Mouse (Mus musculus) limb, embryonic 11.5 days (tissue): Measurements from ENCODE around the gene Gpi1. TPM values are rescaled to one million over a fixed set of nuclear protein-coding genes. Genes with fewer than 3 reads are reported as not detected.

Experiments
- ATAC-seq: fragments of 200-750 bp; cut with Nextera tagmentation; 2 replicates; pipeline ENCODE4 v1.8.0; 2017; ENCODE audit warnings: low read depth; ENCODE audit not compliant: insufficient number of reproducible peaks, low FRiP score, low TSS enrichment
- DNase-seq: peaks from one replicate; pipeline ENCODE4 v3.0.0-alpha.2; 2015; ENCODE audit warnings: low spot score
- H3K27ac ChIP-seq: fragments of 300-500 bp; sonication (generic); replicated peaks from 2 replicates; pipeline ENCODE4 v1.5.1; 2014; ENCODE audit warnings: low read depth, mild to moderate bottlenecking, low read length
- H3K27me3 ChIP-seq: fragments of 300-500 bp; sonication (generic); 2 replicates; pipeline ENCODE4 v1.6.1; 2014; ENCODE audit warnings: mild to moderate bottlenecking, low read length, mixed read lengths; ENCODE audit not compliant: control insufficient read depth, insufficient read depth
- H3K36me3 ChIP-seq: fragments of 300-500 bp; sonication (generic); 2 replicates; pipeline ENCODE4 v1.6.1; 2014; ENCODE audit warnings: mild to moderate bottlenecking, low read length, moderate library complexity, mixed read lengths; ENCODE audit not compliant: control insufficient read depth, insufficient read depth
- H3K4me1 ChIP-seq: fragments of 300-500 bp; sonication (generic); 2 replicates; pipeline ENCODE4 v1.6.1; 2014; ENCODE audit warnings: low read length, mixed read lengths; ENCODE audit not compliant: control insufficient read depth, insufficient read depth
- H3K4me2 ChIP-seq: fragments of 300-500 bp; sonication (generic); 2 replicates; pipeline ENCODE4 v1.6.1; 2014; ENCODE audit warnings: low read depth, mild to moderate bottlenecking, moderate library complexity; ENCODE audit not compliant: severe bottlenecking
- H3K4me3 ChIP-seq: fragments of 300-500 bp; sonication (generic); 2 replicates; pipeline ENCODE4 v1.5.1; 2014; ENCODE audit warnings: low read depth, low read length
- H3K9ac ChIP-seq: fragments of 300-500 bp; sonication (generic); 2 replicates; pipeline ENCODE4 v1.6.1; 2014; ENCODE audit warnings: mild to moderate bottlenecking, low read length
- H3K9me3 ChIP-seq: fragments of 300-500 bp; sonication (generic); 2 replicates; pipeline ENCODE4 v1.6.1; 2016; ENCODE audit warnings: low read length; ENCODE audit not compliant: control insufficient read depth
- WGBS: fragments of 180-500 bp; shearing (Covaris S2); extraction: QIAGEN DNeasy Blood & Tissue Kit; methylation state at CpG from one replicate; pipeline ENCODE4 v1.1.7; 2014; 5-methylcytosine and 5-hydroxymethylcytosine counted together
- polyA plus RNA-seq: library from polyadenylated mRNA; unstranded; fragments of >200 nt; fragmentation: Nextera tagmentation; extraction: Ambion mirVana; gene quantifications from 2 replicates; pipeline ENCODE4 v1.2.1, GENCODE M21; 2014

Gene Gpi1
- polyA plus RNA-seq, 1 experiment from 2014 or later: 291 TPM

DNA sequence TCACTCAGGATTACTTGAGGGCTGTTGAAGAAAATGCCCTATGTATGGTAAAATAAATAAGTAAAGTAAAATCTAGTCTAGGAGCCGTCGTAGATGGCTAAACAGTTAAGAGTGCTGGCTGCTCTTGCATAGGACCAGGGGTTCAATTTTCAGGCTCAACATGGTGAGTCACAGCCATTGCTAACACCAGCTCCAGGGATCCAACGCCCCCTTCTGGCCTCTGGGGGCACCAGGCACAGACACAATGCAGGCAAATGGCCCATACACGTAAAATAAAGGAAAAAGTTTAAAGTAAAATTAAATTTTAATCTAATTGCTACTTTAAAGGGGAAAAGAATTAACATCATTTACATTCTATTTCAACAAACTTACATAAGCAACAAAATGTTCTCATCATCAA lies 63.3 kb downstream of the Gpi1 start:
- Histone ChIP-seq H3K4me1 (0 out of 2 replicates have a peak, but pooled peaks cover 4% of the 10 kb centered on the region), H3K4me3 (0 out of 2 replicates have a peak overlapping the region, but pooled peaks have one; percentile 10), H3K9ac (no peak overlapping the region), H3K36me3 (peaks cover 16% of the 10 kb centered on the region; the same call in 1 of the 2 replicates), H3K9me3 (no peaks in the 10 kb centered on the region), H3K27me3 (no peaks in the 10 kb centered on the region), H3K27ac (no peak overlapping the region), H3K4me2 (no peak overlapping the region)
- 56% methylated on average over 4 of the region's 4 CpGs for WGBS
- peak; percentile 64 for DNase-seq
- no peak for ATAC-seq

DNA sequence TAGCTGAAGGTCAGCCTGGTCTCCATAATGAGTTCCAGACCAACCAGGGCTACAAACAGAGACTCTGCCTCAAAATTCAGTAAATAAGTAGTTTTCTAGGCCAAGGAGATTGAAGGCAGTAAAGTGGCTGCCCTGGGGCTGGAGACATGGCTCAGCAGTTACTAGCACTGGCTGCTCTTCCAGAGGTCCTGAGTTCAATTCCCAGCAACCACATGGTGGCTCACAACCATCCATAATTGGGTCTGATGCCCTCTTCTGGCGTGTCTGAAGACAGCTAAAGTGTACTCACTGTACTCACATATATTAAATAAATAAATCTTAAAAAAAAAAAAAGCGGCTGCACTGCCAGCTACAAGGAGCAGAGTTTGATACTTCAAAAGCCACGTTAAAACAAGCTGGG lies 64.1 kb downstream of the Gpi1 start:
- H3K9ac ChIP-seq: no peak overlapping the region

DNA sequence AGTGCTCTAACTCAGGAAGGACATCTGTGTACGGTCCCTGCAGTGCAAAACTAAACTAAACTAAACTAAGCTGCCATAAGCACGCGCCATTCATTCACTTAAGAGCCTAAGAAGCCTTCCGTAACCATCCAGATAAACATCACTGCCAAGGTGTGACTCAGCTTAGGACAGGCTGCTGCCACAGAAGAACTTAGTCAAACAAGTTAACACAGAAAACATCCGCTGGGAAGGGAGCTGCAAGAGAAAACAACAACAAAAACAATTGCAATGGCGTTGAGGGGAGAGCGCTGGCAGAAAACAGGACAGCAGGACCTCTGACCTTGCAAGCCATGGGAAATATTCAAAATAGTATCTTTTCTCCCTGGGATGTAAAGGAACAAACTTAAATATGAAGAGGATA lies 65.5 kb downstream of the Gpi1 start:
- Histone ChIP-seq H3K4me2 (no peak overlapping the region), H3K36me3 (peaks cover 29% of the 10 kb centered on the region), H3K4me1 (0 out of 2 replicates have a peak, but pooled peaks cover 4% of the 10 kb centered on the region), H3K9me3 (no peaks in the 10 kb centered on the region), H3K9ac (no peak overlapping the region), H3K27me3 (no peaks in the 10 kb centered on the region), H3K27ac (no peak overlapping the region), H3K4me3 (no peak overlapping the region)
- 95% methylated on average over 7 of the region's 7 CpGs for WGBS
- no peak for DNase-seq
- no peak for ATAC-seq

More for the DNA sequence above, 64.1 kb downstream of the Gpi1 start:
- 0 out of 2 replicates have a peak, but pooled peaks cover 4% of the 10 kb centered on the region for H3K4me1 ChIP-seq
- no peak overlapping the region for H3K27ac ChIP-seq
- no peaks in the 10 kb centered on the region for H3K27me3 ChIP-seq
- DNase-seq (no peak), ATAC-seq (no peak)
- H3K4me2 ChIP-seq: no peak overlapping the region
- peaks cover 25% of the 10 kb centered on the region for H3K36me3 ChIP-seq
- H3K4me3 ChIP-seq: no peak overlapping the region
- no peaks in the 10 kb centered on the region for H3K9me3 ChIP-seq
- 89% methylated on average over 3 of the region's 3 CpGs for WGBS

DNA sequence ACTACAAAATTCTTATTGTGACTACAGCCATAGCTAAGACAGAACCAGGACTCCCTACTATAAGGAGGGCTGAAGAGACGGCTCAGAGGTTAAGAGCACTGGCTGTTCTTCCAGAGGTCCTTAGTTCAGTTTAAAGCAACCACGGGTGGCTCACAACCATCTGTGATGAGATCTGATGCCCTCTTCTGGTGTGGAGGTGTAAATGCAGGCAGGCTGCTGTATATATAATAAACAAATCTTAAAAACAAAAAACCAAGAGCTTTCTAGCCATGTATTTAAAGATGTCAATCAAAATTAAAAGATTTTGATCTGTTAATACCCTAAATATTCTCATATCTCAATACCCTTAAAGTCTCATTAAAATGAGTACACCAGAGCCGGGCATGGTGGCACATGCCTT lies 71.0 kb downstream of the Gpi1 start:
- no peaks in the 10 kb centered on the region for H3K9me3 ChIP-seq
- H3K27ac ChIP-seq: no peak overlapping the region
- H3K36me3 ChIP-seq: peaks cover 59% of the 10 kb centered on the region
- no peaks in the 10 kb centered on the region for H3K4me1 ChIP-seq
- no peak for DNase-seq
- ATAC-seq: no peak
- no peaks in the 10 kb centered on the region for H3K27me3 ChIP-seq
- WGBS: 90% methylated on average over 3 of the region's 3 CpGs
- no peak overlapping the region for H3K4me3 ChIP-seq
- no peak overlapping the region for H3K4me2 ChIP-seq
- H3K9ac ChIP-seq: no peak overlapping the region

DNA sequence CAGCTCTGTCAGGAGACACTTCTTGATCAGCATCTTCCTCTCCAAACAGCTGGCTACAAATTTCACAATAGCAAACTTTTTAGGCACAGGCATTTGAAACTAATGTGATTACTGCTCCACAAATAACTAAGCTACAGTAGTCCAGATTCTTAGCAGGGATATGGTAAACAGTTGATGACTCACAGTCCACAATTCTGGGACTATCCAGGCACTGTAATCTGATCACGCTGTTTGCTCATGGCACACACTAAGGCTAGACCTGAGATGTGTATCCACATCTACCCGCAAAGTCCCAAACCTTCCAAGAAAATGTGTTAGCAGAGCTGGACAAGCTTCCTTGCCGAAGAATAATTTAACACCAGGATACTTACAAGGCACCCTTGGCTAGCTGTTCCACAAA lies 72.1 kb downstream of the Gpi1 start:
- DNase-seq (no peak), ATAC-seq (no peak)
- Histone ChIP-seq H3K27ac (no peak overlapping the region), H3K4me3 (no peak overlapping the region), H3K27me3 (no peaks in the 10 kb centered on the region), H3K9me3 (no peaks in the 10 kb centered on the region), H3K4me1 (no peaks in the 10 kb centered on the region), H3K9ac (no peak overlapping the region), H3K4me2 (no peak overlapping the region), H3K36me3 (peaks cover 59% of the 10 kb centered on the region)
- 95% methylated on average over 3 of the region's 3 CpGs for WGBS

Other genes starting within 250 kb of the Gpi1 start
- gene Scgb2b27, start 216.4 kb downstream of the Gpi1 start, polyA plus RNA-seq: not detected in 2 replicates
- gene Scgb1b27, start 208.9 kb downstream of the Gpi1 start, polyA plus RNA-seq: not detected in 2 replicates
- gene Scgb1b30, start 134.9 kb downstream of the Gpi1 start, polyA plus RNA-seq: not detected in 2 replicates
- gene Wtip, start 97.1 kb downstream of the Gpi1 start, polyA plus RNA-seq: 7.1 and 7.2 TPM in 2 replicates
- 280 and 284 TPM in 2 replicates for gene Uba2, start 60.7 kb downstream of the Gpi1 start, polyA plus RNA-seq
- gene Pdcd2l, start 33.7 kb downstream of the Gpi1 start, polyA plus RNA-seq: 65.3 and 77.2 TPM in 2 replicates
- gene Gm6096, start 20.7 kb upstream of the Gpi1 start, polyA plus RNA-seq: not detected in 2 replicates
- 26.7 and 28.2 TPM in 2 replicates for gene 4931406P16Rik, start 83.2 kb upstream of the Gpi1 start, polyA plus RNA-seq
- gene Lsm14a, start 163.0 kb upstream of the Gpi1 start, polyA plus RNA-seq: 65.5 and 70.5 TPM in 2 replicates